Mouse (Mus musculus): ENCODE measurements around the gene Cbx3.

The Cbx3 gene

DNA sequence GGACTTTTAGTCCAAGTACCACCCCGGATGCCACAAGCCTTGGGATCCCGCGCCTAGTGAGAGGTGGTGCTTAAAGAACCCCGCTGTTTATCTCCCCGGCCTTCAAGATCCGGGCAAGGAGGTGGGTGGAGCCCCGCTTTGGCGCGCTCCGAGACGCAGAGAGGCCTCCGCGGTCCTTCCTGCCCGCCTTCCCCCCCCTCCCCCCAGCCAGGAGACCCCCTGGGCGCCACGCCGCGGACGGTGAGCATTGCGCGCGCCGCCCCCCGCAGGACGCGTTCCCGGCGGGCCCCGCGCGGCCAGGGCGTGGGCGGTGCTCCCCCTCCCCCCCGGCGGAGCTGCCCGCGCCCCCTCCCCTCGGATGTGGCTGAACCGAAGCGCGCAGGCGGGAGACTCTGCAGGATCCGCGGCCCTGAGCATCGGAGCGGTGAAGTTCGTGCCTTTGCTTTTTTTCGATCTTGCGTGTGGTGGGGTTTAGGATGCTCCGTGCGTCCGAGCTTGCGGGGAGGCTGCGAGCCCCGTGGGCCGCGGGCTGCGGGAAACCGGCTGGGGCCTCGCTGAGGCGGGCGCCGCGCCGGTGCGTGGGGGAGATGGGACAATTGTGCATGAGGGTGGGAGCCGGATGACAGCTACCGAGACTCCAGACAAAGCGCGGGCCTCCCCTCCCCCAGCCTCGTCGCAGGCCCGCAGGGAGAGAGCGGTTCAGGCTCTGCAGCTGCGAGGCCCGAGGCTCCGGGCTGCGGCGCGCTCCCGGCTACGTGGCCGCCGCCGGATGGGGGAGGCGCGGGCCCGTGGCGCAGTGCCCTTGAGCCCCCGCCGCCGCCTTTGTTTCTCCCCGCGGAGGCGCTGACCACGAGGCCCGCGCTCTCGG lies at the start of gene Cbx3:
Gene Cbx3 (plus strand): TSS at position 50 of the 868 bp plus-strand sequence.
- DNase-seq (ENCODE audit: low spot score), result peak; percentile 88

DNA sequence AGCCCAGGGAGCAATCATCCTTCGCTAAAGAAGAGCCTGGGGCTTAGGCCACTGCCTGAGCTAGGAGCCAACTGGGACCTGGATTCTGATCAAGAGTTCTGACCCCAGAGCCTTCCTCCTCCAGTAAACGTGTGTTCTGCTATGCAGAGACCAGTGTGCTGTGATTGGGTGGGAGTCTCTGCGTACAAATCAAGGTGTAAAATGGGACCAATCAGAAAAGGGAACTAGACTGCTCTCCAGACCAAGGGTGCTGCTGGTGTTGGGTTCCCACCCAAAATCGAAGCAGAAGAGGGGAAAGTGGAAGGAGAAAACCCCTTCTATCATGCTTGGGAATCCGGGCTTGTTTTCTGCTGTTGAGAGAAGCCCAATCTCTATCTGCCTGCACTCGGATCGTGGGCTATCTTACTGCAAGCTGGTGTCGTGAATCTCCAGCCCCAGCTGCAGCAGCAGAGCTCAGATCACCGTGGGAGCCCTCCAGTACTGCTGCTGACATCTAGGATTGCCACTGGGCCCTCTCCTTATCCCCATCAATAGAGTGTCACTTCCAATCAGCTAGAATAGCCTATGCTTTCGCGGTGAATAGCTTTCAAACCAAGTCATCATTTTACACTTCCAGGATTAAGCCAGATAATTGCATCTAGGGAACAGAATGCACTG lies 46.6 kb upstream of the Cbx3 start:
- DNase-seq (ENCODE audit: low spot score), result peak; percentile 20

DNA sequence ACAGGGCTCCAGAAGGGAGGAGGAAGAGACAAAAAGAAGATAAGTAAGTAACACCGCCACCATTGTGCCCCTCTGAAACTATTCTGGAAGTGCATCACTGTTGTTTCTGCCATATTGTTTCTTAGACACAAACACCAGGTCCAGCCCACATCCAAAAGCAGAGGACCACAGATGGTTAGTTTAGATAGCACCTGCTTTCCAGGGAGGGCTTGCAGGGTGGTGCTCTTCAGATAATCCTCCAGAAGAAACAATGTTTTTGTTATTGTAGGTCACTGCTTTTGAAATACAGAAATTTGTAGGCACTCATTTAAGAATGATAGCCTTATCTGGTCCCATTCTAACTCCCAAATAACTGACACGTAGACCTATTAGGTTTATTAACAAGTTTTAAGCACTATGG lies 45.6 kb upstream of the Cbx3 start:
- DNase-seq (ENCODE audit: low spot score), result no peak

DNA sequence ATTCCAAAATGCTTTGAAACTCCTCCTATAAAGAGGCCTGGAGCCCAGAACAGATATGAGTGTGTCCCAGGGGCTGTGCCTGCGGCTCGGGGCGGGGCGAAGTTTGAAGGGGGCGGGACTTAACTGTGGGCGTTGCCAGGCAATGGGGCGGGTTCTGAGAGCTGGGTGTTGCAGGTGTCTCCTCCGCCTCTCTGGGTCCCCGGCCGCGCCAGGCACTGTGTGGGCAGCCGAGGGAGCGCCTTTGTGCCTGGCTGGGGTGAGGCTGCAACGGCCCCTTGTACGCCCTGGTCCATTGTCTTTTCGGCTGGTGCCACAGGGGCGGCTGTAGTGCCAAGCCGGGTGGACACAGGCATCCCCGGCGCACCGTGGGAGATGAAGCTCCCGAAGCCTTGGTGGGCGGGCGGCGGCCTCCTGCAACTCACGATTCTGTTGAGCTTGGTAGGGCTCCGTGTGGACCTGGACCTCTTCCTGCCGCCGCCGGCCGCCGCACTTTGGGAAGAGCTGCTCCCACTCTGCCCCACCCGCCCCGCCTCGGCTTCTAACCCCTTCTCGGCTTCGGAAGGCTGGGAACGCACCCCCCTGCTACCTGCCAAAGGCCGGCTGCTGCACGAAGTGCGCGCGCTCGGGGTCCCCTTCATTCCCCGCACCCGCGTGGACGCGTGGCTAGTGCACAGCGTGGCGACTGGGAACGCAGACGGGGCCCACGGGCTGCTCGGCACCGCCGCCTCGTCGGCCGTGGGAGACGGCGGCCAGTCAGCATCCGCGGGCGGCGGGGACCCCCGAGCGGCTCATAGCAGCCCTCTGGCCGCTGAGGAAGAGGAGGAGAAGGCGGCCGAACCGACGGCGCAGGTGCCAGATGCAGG lies 37.4 kb upstream of the Cbx3 start, which contains the start of gene Nfe2l3:
Gene Nfe2l3 (plus strand): TSS at position 136 of the 863 bp plus-strand sequence.
- DNase-seq (ENCODE audit: low spot score), result peak; percentile 76

DNA sequence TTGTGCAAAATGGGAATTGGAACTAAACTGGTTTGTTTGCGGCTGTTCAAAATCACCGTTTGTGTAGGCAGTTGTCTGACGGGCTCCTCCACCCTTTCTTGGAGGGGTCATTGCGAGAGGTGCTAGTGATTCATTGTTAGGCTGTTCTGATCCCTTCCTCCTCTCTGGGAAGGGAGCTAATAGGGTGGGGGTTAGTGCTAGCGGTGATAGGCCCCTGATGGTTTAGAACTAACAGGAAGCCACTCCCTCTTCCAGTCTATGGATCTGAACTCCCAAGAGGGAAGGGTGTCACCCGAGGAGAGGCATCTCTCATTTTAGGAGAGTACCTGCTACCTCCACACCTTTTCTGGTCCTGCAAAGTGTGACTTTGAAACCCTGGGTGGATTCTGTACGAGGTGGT lies 35.9 kb upstream of the Cbx3 start:
- no peak for DNase-seq (ENCODE audit: low spot score)

DNA sequence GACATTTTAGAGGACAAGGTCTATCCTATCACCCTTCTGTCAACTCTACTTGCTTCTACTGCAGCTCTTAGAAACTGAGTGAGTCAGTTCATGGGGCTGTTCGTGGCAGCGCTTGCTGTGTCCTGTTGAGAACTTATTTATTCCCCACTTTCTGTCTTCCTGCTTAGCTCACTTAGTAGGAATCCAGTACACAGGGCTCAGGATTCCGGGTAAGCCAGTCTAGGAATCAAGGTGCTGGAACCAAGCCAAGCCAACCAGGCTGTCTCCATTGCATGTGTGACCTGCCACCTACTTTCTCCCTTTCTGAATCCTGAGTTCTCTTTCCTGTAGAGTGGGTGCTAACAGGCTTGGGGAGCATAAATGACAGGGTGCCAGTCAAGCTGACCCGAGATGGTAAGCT lies 32.5 kb upstream of the Cbx3 start:
- DNase-seq (ENCODE audit: low spot score), result no peak

DNA sequence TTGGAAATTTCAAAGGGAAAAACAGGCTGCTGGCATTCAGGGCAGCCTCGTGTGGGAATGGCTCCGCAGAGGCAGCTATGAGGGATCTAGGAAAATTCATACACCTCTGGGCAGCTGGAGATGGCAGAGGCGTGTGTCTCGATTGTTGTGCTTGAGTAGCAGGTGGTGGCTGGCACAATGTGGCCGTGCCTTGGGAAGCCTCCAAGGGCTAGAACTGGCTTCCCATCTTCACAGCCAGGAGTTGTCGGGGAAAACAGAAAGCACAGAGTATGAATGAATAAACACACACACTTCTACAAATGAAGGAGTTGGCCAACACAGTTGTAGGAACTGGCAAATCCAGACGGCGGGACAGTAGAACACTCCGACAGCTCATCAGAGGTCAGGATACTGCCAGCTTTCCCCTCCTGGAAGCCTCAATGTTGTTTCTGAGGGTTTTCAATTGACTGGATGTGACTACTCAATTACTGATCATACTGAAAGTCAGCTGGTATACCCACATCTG lies 31.3 kb upstream of the Cbx3 start:
- no peak for DNase-seq (ENCODE audit: low spot score)

DNA sequence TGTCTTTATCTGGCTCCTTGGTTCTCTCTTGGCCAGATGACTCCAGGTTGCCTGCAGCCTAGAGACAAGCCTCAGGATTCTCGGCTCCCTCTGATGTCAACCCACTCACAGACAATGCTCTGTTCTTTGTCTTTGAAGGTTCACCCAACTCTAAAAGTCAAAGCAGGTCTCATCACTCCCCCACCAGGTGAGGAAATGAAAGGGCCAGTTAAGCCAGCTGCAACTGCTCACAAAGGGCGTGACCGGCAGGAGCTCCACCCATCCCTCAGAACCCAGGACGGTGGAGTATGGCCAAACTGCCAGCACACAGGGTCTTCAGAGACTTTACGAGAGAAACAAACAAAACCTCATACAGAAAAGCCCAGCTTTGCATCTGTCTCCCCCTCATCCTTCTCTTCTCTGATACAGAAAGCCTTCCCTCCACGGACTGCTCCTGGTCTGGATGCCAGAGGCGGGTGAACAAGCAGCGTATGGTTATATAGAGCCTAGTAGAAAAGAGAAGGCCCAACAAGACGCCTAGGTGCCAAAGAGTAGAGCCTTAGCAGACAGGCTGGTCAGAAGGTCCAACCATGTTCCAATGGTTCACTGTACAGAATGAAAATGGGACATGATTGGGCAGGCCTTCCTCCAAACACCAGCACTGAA lies 27.8 kb upstream of the Cbx3 start:
- DNase-seq (ENCODE audit: low spot score), result no peak

DNA sequence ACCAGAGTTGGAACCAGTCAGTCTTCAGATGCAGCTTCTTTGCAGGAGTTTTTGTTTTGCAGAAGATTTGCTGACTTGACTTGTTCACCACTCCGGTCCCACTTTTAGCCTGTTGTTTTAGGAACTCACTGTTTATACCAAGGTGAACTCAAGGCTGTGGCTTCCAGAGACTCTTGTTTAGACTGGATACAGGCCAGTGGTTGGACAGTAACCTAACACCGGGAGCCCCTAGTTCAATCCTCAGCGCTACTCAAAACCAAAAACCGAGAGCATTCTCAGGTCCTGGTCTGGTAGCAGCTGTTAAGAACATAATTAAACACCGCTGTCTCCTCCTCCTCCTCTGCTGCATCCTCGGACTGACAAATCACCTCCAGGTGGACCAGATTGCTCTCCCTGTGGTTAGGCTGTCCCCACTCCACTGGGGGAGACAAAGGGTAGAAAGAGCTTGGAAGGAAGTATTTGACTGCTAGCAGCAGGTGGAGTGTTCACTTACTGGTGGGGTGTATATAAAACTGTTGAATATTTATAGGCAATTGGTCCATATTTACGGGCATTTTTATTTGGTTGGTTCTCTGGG lies 17.1 kb upstream of the Cbx3 start:
- DNase-seq (ENCODE audit: low spot score), result no peak

DNA sequence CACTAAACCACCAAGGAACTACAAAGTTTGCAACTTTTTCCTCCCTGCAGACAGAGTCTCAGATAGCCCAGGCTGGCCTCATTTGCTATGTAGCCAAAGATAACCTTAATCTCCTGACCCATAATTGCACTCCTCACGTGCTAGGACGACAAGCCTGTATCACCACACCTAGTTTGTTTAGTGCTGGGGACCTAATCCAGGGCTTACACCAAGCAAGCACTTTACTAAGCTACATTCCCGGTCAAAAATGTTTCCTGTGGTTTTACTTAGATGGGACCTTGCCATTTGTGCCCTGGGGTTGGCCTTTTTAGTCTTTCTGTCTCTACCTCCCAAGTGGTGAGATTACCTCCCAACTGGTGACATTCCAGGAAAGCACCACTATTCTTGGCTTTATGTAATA lies 15.2 kb upstream of the Cbx3 start:
- no peak for DNase-seq (ENCODE audit: low spot score)

DNA sequence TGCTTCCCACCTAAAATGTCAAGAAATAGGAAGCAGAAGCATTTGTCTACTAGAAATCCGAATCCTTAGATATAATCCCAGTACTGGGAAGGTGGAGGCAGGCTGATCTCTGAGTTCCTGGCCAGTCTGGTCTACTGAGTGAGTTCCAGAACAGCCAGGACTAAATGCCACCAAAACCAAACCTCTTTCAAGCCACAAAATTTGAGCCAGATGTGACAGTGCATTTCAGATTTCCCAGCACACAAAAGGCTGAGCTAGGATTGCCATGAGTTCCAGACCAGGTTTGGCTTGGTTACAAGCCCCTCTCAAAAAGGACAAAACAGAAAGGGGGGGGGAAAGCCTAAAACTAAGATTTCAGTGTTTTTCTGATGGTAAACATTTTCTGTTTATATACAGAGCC lies 14.0 kb upstream of the Cbx3 start:
- DNase-seq (ENCODE audit: low spot score), result no peak

DNA sequence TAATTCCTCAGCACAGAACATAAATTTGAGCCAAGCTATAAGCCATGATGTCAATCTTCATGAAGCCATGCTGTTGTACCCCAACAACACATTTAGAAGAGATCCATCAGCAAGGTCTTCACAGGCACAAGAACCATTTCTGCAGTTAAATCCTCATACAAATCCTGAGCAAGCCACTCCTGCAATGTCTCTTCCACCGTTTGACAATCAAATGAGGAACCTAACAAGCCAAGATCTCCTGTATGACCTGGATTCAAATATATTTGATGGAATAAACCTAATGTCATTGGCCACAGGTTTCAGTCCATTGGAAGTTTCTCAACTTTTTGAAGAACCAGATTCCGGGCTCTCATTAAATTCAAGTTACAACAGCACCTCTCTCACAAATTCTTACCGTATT lies 12.9 kb upstream of the Cbx3 start:
- DNase-seq (ENCODE audit: low spot score), result no peak

DNA sequence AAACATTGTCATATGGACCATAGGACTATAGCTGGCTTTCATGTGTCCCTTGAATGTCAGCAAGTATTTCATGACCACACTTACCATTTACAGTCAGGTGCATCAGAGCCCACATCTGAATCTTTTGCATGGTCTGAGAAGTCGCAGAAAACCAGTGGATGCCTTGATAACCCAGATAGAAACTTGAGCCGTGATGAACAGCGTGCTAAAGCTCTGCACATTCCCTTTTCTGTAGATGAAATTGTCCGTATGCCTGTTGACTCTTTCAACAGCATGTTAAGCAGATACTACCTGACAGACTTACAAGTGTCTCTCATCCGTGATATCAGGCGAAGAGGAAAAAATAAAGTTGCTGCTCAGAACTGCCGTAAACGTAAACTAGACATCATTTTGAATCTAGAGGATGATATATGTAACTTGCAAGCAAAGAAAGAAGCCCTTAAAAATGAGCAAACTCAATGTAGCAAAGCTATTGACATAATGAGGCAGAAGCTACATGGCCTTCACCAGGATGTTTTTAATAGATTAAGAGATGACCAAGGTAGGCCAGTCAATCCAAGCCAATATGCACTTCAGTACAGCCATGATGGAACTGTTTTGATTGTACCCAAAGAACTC lies 12.3 kb upstream of the Cbx3 start:
- DNase-seq (ENCODE audit: low spot score), result peak; percentile 15

DNA sequence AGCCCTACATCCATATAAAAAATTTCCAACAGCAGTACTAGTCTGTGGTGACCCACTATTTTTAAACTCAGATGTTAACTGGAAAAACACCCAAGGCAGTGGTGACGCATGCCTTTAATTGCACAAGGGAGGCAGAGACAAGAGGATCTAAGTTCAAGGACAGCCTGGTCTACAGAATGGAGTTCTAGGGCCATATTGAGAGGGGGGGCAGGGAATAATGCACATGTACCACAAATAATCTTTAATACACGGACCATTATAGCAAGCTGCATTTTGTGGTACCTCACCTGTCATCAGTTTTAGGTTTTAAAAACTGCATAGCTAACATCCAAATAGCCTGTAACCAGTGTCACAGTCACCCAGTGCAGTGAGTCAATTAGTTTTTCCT lies 11.2 kb upstream of the Cbx3 start:
- DNase-seq (ENCODE audit: low spot score), result peak; percentile 30

DNA sequence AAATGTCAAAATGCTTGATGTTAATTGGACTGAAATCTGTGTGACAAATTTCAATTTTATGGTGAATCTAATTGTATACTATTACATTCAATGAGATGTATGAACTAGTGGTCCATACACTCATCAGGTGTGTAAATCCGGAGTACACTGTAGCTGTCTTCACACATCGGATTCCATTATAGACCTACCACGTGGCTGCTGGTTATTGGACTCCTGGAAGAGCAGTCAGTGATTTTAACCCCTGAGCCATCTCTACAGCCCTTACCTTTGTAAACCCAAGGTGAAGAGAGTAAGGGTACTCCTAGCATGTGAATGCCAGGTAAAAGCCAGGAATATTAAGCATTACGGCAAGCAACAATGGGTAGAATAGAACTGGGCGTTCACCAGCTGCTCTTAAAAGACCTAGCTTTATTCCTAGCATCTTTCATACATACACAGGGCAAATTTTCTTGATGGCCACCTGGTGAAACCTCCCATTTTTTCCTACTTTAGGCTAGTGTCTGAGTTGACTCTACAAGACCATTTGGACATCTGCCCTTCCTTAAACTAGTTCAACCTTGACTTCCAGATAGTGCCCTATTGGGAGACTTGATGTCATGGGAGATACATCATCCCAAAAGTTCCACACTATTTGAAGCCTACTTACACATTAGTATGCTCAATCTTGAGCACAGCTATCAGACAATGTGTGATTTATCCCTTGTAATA lies 10.7 kb upstream of the Cbx3 start:
- peak; percentile 53 for DNase-seq (ENCODE audit: low spot score)

DNA sequence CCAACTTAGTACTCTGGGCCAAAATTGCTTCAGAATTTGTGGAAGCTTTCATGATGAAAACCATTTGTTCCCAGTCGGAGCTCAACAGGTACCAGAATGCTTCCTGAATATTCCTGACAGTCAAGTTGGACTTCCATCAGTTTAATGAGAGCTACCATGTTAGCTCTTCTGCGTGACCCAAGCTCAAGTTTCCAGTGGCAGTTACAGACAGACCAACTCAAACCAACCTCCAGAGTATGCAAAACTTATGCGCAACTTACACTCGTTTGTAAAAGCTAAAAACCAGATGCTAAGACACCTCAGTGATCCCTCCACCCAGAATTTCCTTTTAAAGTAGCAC lies 10.2 kb upstream of the Cbx3 start:
- peak; percentile 43 for DNase-seq (ENCODE audit: low spot score)

DNA sequence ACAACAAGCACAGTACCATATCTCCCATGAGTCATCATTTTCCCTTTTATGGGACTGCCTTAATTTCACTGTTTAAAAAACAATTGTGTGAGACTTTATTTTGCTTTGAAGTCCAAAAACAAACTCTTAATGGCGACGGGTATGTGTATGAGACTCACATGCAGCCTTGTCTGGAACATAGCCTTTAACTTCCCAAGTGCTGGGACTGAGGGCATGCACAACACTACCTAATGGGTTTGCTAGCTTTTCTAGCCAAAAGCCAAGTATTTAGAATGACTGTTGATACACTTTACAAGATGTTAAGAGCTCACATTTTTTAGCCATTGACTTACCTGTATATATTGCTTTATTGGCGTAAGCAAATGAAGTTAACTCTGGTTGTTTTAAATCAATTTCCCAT lies 9.8 kb upstream of the Cbx3 start:
- peak; percentile 25 for DNase-seq (ENCODE audit: low spot score)

DNA sequence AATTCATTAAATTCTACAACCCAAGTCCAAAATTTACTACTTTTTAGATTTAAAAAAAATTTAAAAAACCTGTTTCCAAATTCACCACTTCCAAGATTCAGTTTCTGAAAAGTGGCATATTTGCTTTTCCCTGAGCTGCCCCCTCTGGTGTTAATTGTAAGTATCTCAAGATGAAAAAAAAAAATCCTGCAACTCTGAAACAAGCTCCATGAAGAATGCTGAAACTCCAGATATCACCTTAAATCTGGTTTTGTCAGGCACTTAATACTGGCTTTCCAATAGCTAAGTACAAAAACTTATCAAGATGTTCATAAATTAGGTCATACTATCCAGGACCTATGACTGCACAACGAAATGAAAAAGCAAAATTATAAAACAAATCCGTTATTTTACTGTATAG lies 2.5 kb upstream of the Cbx3 start:
- peak; percentile 68 for DNase-seq (ENCODE audit: low spot score)

DNA sequence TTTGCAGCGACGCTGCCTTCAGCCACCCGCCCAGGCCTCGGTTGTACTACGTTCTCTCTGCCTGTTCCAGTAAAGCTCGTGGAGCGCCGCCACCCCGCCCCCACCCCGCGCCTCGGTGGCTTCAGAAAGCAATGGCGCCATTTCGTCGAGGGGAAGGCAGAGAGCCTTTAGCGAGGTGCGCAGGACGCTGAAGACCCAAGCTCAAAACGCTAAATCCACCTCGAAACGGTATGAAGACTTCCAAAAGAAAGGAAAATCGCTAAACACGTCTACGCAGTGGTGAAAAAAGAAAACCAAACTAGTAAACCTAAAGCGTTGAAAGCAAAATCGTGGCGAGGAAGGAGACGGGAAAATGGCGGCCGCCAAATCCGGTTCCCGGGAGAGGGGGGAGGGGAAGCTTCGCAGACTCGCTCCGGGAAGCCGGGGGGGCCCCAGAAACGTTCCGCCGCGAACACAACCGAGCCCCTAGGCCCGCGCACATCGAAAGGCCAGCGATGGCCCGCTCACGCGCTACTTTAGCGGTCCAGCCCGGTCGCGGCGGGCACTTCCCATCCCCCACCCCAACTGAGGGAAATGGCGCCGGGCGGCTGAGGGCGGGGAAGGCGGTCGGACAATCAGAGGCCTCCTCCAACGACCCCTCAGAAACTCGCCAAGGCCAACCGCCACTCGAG lies 1.1 kb upstream of the Cbx3 start:
- peak; percentile 83 for DNase-seq (ENCODE audit: low spot score)
